Mouse (Mus musculus) layer of hippocampus, adult 2 months (tissue): ENCODE results near the gene Susd4. TPM values are rescaled to one million over a fixed set of nuclear protein-coding genes. Genes with fewer than 3 reads are reported as not detected.
A peak's percentile ranks its signal among the peaks of the same experiment; 100 is the strongest.

ENCODE experiments used
- DNase-seq, 2 experiments: peaks; one replicate each; pipeline ENCODE4 v3.0.0; 2022; ENCODE audit warnings: low spot score in 2 of 2
- H3K27ac ChIP-seq: fragments of 200-600 bp; 2 replicates; pipeline ENCODE4 v1.8.1; 2022
- H3K4me3 ChIP-seq: fragments of 200-600 bp; 2 replicates; pipeline ENCODE4 v1.8.1; 2022; ENCODE audit warnings: mild to moderate bottlenecking
- CTCF ChIP-seq: fragments of 200-600 bp; conservative IDR thresholded peaks from 2 replicates; pipeline ENCODE4 v1.8.1; 2022; ENCODE audit warnings: antibody characterized with exemption, mild to moderate bottlenecking, moderate library complexity
- total RNA-seq, 2 experiments: library from RNA; stranded (reverse); gene quantifications; 2 replicates each; pipeline ENCODE4 v1.2.3; 2021

The Susd4 gene
- total RNA-seq, 2 experiments from 2014 or later, result 127 to 135 TPM

DNA sequence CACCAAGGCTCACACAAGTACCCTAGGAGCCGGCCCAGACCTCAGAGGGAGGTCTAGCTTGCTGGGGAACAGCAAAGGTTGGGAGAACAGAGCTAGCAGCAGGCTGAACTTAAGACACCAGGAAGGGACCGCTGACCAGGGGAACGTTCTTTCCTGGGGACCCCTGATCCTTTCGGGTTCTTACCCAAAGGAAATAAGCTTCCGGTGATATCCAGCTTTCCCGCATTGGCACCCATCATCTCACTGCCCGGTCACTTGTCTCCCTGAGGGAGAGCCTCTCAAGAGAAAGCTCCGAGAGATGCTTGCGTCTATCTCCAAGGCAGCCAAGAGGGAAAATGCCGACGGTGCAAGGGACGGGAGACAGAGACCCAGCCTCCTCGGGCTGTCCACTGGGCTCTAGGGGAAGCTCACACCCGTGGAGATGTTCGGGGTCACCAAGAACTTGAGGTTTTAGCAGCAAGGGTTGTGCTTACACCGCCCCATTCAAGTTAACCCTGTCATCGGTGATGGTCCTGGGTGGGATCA is 407 bp upstream of the Susd4 start:
- H3K4me3 ChIP-seq, result peak overlapping the region; percentile 80
- peak overlapping the region; percentile 96 for H3K27ac ChIP-seq
- DNase-seq, result no peak
- no peak for TF ChIP-seq CTCF

DNA sequence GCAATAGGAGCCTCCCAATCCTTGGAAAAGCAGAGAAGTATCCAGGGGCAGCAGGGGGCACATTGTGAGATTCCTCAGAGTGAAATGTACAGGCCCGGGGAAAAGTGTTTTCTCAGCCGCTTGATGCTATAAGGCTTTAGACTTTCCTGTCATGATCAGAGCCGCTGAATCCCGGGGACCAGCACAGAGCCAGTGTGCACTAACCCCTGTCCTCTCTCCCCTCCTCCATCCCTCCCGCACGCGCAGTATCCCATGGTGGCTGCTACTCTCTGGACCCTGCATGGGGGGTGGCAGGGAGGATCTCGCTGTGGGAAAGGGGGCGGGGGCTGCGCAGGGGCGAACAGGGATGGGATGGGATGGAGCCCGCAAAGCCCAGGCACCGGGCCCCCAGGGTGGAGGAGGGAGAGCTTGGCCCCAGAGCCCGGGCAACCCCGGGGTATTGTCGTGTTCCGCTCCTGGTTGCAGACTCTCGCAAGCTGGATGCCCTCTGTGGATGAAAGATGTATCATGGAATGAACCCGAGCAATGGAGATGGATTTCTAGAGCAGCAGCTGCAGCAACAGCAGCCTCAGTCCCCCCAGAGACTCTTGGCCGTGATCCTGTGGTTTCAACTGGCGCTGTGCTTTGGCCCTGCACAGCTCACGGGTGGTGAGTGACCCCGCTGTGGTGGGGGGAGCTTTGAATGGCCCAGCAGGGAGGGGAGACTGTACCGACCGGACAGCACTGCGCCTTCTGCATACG is 1.1 kb downstream of the Susd4 start:
- DNase-seq, result peak in 1 of 2 experiments; percentile 36
- Histone ChIP-seq H3K27ac (peak overlapping the region; percentile 96), H3K4me3 (peak overlapping the region; percentile 80)
- no peak for TF ChIP-seq CTCF

DNA sequence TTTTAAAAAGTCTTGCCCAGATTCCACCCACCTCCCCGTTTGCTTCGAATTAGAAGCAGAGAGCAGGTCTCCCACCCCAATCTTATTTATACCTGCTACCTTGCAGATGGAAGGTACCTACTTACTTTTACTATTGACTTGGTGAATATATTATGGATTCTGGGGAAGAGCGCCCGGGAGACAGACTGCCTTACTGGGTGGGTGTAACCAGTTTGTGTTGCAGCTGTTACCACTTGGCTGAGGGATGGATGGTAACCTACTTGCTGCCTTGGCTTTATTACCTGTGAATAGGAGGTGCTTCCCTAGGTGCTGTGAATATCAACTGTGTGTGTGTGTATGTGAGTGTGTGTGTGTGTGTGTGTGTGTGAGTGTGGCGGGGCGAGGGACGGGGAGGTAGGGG is 11.9 kb downstream of the Susd4 start:
- DNase-seq, result no peak
- no peak overlapping the region for H3K4me3 ChIP-seq
- no peak overlapping the region for H3K27ac ChIP-seq
- no peak for TF ChIP-seq CTCF

GRCm38 (mm10) chr1:182776749-182777410 is 13.2 kb downstream of the Susd4 start:
- TF ChIP-seq CTCF, result no peak
- no peak for DNase-seq

GRCm38 (mm10) chr1:182778225-182778624 is 14.6 kb downstream of the Susd4 start:
- H3K4me3 ChIP-seq, result no peak overlapping the region
- DNase-seq, result no peak
- no peak for TF ChIP-seq CTCF
- H3K27ac ChIP-seq, result no peak overlapping the region

More at GRCm38 (mm10) chr1:182776749-182777410, 13.2 kb downstream of the Susd4 start:
- Histone ChIP-seq H3K27ac (no peak overlapping the region), H3K4me3 (no peak overlapping the region)

GRCm38 (mm10) chr1:182779024-182779520 is 15.4 kb downstream of the Susd4 start:
- no peak for TF ChIP-seq CTCF
- no peak for DNase-seq
- H3K4me3 ChIP-seq, result no peak overlapping the region
- H3K27ac ChIP-seq, result no peak overlapping the region

GRCm38 (mm10) chr1:182783774-182784173 is 20.1 kb downstream of the Susd4 start:
- Histone ChIP-seq H3K4me3 (no peak overlapping the region), H3K27ac (no peak overlapping the region)
- no peak for DNase-seq
- TF ChIP-seq CTCF, result no peak

GRCm38 (mm10) chr1:182784784-182785183 is 21.1 kb downstream of the Susd4 start:
- no peak for DNase-seq
- Histone ChIP-seq H3K4me3 (no peak overlapping the region), H3K27ac (no peak overlapping the region)
- TF ChIP-seq CTCF, result no peak

- Histone ChIP-seq H3K27ac (no peak overlapping the region), H3K4me3 (no peak overlapping the region)
- DNase-seq, result no peak
- no peak for TF ChIP-seq CTCF
These were observed 21.8 kb downstream of the Susd4 start for GRCm38 (mm10) chr1:182785504-182785903.

DNA sequence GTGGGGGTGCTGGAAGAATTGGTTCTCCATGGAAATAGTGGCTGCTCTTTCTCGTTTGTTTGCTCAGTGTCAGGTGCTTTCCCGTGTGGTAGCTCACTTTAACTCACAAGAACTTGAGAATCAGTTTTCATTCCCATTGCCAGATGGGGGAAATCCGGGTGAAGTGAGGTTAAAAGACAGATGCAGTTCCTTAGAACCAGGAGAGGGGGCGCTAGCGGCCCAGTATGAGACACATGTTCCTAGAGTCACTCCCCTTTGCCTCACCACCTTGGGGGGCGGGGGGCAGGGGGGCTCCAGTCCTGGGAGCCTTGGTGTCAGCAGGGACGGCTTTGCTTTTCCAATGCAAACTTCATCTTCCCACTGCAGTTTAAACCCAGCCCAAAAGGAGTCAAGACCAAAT is 23.4 kb downstream of the Susd4 start:
- no peak for DNase-seq
- H3K27ac ChIP-seq, result no peak overlapping the region
- no peak overlapping the region for H3K4me3 ChIP-seq
- peak; percentile 62 for TF ChIP-seq CTCF

- DNase-seq, result no peak
- Histone ChIP-seq H3K4me3 (no peak overlapping the region), H3K27ac (no peak overlapping the region)
- TF ChIP-seq CTCF, result no peak
These were observed 25.2 kb downstream of the Susd4 start for GRCm38 (mm10) chr1:182788896-182789295.

GRCm38 (mm10) chr1:182792521-182793071 is 28.9 kb downstream of the Susd4 start:
- H3K27ac ChIP-seq, result peak overlapping the region; percentile 89
- H3K4me3 ChIP-seq, result peak overlapping the region; percentile 15; the same call in 1 of the 2 replicates
- peak; percentile 59 to 70 for DNase-seq
- TF ChIP-seq CTCF, result peak; percentile 72

DNA sequence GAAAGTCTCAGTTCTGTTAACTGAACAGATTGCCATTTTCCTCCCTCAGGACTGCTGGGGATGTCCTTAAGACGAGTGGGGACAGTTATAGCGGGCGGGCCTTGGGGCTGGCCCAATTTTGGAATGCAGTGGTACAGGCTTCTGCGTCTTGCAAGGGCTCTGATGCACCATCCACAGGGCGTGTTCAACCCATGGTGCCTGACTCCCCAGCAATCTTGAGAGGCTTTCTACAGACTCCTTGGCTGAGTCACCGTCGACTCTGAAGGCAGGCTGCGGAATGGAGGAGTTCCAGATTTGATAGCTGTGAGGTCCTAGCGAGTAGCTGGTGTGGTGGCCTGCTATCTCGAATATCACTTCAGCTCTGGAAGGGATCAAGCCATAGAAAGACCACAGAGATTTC is 30.6 kb downstream of the Susd4 start:
- no peak for TF ChIP-seq CTCF
- H3K27ac ChIP-seq, result peak overlapping the region; percentile 67
- H3K4me3 ChIP-seq, result no peak overlapping the region
- peak in 1 of 2 experiments; percentile 17 for DNase-seq
